Mouse (Mus musculus): ENCODE measurements around the gene Wfdc1. TPM values are rescaled to one million over a fixed set of nuclear protein-coding genes. Genes with fewer than 3 reads are reported as not detected.

Wfdc1 gene
- polyA plus RNA-seq, 1 experiment from 2014 or later, result 0.25 TPM

DNA sequence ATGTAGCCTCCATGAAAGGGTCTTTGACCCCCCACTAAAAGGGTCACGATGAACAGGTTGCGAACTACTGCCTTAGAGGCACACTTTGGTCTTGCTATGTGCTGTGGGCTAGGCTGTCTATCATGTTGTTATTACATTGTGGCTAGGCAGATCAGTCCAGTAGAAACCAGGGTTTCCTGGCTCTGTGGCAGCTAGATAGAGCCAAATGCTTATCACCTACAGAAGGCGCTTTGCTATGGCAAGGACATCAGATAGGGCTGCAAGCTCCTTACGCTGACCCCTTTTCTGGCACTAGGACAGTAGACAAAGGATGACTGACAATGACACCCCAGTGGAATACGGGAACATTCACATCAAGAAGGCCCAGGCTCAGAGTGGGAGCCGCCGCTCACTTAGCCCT lies 39.0 kb upstream of the Wfdc1 start:
- ATAC-seq (ENCODE audit: insufficient number of reproducible peaks, insufficient read depth, low FRiP score, low TSS enrichment, low read depth), result no peak
- Histone ChIP-seq H3K9ac (no peak overlapping the region), H3K36me3 (no peaks in the 10 kb centered on the region), H3K9me3 (no peaks in the 10 kb centered on the region), H3K4me2 (no peak overlapping the region), H3K27me3 (peaks cover 5% of the 10 kb centered on the region; the same call in 1 of the 2 replicates), H3K27ac (no peak overlapping the region), H3K4me1 (peaks cover 9% of the 10 kb centered on the region), H3K4me3 (no peak overlapping the region)
- 78% methylated on average over 7 of the region's 7 CpGs for WGBS

DNA sequence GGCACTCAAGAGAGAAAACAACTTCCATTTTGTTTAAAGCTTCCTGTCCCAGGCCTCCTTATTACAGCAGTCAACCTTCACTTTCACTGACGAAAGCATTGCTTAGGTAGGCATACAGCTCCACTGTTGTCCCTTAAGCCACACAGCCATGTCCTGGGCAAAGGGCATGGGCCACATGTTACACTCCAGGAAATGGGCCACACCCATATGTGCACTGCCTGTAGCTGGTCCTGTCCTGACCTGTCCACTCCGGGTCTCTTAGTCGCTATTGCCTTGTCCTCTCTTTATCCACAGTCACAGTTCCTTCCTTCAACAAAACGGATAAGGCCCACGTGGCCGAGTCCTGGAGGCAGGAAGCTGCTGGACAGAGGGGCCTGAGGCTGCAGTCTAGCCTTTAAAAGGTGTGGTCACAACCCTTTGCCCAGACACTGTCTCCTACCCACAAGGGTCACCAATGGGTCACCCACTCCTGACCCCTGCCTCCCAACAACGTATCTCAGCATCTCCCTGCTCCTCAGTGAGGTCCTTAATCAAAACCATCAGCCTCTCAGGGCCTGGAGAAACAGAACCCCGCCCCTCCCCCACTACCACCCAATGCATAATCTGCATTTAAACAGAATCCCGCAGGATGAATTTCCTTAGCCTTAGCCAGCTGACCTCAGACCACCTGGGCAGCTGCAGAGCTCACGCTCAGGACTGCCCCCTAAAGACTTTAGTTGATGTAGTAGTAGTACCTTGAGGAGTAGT lies 38.4 kb upstream of the Wfdc1 start:
- H3K36me3 ChIP-seq, result no peaks in the 10 kb centered on the region
- H3K4me1 ChIP-seq, result peaks cover 9% of the 10 kb centered on the region
- ATAC-seq (ENCODE audit: insufficient number of reproducible peaks, insufficient read depth, low FRiP score, low TSS enrichment, low read depth), result no peak
- H3K27ac ChIP-seq, result no peak overlapping the region; the same call in 1 of the 2 replicates
- no peak overlapping the region for H3K4me2 ChIP-seq
- H3K27me3 ChIP-seq, result peaks cover 11% of the 10 kb centered on the region
- no peaks in the 10 kb centered on the region for H3K9me3 ChIP-seq
- no peak overlapping the region for H3K4me3 ChIP-seq
- H3K9ac ChIP-seq, result no peak overlapping the region
- WGBS, result 18% methylated on average over 10 of the region's 10 CpGs

DNA sequence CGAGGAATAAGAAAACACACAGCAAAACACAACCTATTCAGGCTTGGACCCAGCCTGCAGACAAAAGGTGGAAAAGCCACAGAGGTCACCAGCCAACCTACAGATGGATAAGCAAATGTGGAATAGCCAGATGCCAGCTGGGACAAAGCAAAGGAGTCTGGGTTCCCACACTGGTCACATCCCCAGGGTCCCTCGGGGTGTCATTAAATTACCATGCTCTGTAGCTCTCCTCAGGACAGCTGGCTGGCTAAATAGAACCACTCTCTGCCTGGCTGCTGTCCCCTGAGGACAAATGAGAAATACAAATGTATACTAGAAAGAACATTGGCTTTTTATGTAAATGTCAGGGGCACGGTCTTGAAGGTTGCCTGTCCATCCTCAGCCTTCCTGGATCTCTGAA lies 35.3 kb upstream of the Wfdc1 start:
- no peaks in the 10 kb centered on the region for H3K36me3 ChIP-seq
- H3K27me3 ChIP-seq, result peaks cover 41% of the 10 kb centered on the region
- H3K4me3 ChIP-seq, result no peak overlapping the region
- no peaks in the 10 kb centered on the region for H3K9me3 ChIP-seq
- H3K4me2 ChIP-seq, result no peak overlapping the region
- ATAC-seq (ENCODE audit: insufficient number of reproducible peaks, insufficient read depth, low FRiP score, low TSS enrichment, low read depth), result no peak
- peaks cover 22% of the 10 kb centered on the region for H3K4me1 ChIP-seq
- no peak overlapping the region for H3K9ac ChIP-seq
- 14% methylated on average over 3 of the region's 3 CpGs for WGBS
- no peak overlapping the region for H3K27ac ChIP-seq

DNA sequence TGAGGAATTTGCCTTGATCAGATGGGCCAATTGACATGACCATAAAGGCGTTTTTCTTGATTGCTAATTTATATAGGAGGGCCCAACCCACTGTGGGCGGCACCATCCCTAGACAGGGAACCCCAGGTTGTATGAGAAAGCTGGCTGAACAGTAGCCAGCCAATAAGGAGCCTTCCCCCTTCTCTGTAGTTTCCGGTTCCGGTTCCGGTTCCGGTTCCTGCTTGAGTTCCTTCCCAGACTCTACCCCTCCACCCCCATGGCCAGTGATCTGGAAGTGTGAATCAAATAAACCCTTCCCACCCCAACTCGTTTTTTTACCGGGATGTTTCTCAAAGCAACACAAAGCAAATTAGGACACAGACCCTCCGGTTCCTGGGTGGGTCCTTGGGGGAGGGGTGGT lies 33.9 kb upstream of the Wfdc1 start:
- ATAC-seq (ENCODE audit: insufficient number of reproducible peaks, insufficient read depth, low FRiP score, low TSS enrichment, low read depth), result no peak
- no peak overlapping the region for H3K4me3 ChIP-seq
- H3K27me3 ChIP-seq, result peaks cover 51% of the 10 kb centered on the region
- H3K9me3 ChIP-seq, result no peaks in the 10 kb centered on the region
- H3K4me2 ChIP-seq, result no peak overlapping the region
- H3K36me3 ChIP-seq, result no peaks in the 10 kb centered on the region
- 83% methylated on average over 9 of the region's 9 CpGs for WGBS
- no peak overlapping the region for H3K27ac ChIP-seq
- peaks cover 23% of the 10 kb centered on the region for H3K4me1 ChIP-seq
- no peak overlapping the region for H3K9ac ChIP-seq

DNA sequence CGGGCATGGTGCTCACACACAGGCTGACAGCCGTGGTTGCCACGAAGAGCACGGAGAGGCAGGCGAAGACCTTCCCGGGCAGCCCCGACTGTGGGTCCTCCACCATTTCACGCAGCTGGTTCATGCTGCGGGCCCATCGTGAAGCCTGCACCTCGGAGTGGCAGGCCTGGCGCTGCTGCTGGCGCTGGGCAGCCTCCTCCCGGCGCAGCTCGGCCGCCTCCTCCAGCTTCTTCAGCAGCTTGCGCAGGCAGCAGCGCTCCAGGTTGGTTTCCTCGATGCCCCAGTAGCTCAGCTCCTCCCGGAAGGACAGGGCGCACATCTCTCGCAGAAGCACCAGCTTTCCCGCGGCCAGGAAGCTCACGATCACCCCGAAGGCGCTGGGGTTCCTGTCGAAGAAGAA lies 33.3 kb upstream of the Wfdc1 start:
- WGBS, result 52% methylated on average over 29 of the region's 29 CpGs
- peaks cover 16% of the 10 kb centered on the region for H3K4me1 ChIP-seq
- no peak overlapping the region for H3K27ac ChIP-seq
- no peaks in the 10 kb centered on the region for H3K36me3 ChIP-seq
- H3K9ac ChIP-seq, result peak overlapping the region; percentile 21; the same call in 1 of the 2 replicates
- H3K9me3 ChIP-seq, result no peaks in the 10 kb centered on the region
- 0 out of 2 replicates have a peak overlapping the region, but pooled peaks have one; percentile 18 for H3K4me2 ChIP-seq
- peaks cover 51% of the 10 kb centered on the region for H3K27me3 ChIP-seq
- ATAC-seq (ENCODE audit: insufficient number of reproducible peaks, insufficient read depth, low FRiP score, low TSS enrichment, low read depth), result no peak
- H3K4me3 ChIP-seq, result no peak overlapping the region

DNA sequence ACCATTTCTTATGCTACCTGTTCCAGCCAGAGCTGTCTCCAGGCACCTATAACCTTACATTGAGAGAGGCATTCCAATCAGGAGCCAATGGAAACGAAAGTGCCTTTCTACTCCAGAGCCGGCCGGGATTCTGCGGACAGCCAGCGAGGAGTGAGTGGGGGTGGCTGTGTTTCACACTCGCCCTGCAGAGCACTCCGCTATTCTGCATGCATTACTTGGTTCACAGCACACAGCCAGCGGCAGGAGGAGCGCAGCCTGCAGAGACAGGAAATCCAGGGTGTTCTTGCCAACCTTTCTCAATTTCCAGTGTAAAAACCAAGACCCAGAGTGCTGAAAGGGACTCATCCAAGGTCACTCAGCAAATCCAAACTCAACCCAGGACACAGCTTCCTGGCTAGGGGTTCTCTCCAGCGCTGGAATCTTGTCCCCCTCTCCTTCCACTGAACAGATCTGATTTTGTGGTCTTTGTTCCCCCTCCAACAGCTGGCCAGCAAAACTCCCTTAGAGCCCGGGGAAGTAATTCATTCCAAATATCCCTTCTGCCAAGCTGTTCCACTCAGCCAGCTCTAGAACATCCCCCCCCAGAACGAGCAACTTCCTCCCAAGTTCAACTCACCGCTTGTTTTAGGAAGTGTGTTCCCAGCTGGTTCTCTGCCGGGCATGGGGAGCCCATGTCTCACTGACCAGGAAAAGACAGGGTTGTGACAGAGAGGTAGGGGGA lies 31.4 kb upstream of the Wfdc1 start:
- Histone ChIP-seq H3K4me1 (peaks cover 14% of the 10 kb centered on the region), H3K4me3 (no peak overlapping the region), H3K36me3 (no peaks in the 10 kb centered on the region), H3K9me3 (no peaks in the 10 kb centered on the region), H3K4me2 (peak overlapping the region; percentile 18; the same call in 1 of the 2 replicates), H3K9ac (no peak overlapping the region), H3K27ac (0 out of 2 replicates have a peak overlapping the region, but pooled peaks have one; percentile 12), H3K27me3 (peaks cover 51% of the 10 kb centered on the region)
- 25% methylated on average over 14 of the region's 14 CpGs for WGBS
- no peak for ATAC-seq (ENCODE audit: insufficient number of reproducible peaks, insufficient read depth, low FRiP score, low TSS enrichment, low read depth)

DNA sequence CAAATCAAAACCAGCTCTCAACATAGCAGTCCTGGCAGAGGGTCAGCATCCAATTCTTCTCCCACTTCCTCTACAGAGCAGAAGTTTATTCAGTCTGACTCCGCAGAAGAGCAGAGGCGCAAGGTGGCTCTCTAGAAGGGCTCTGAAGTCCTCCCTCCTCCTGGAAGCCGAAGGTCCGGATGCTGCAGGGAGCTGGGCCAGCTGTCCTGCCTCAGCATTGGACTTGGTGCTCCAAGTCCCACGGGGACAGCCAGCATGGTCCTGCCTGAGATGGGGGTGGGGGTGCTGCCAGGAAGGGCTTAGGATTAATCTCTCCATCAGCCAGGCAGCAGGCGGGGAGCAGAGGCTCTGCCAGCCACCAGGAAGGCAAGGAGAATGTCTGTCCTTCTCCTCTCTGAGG lies 30.8 kb upstream of the Wfdc1 start, which contains the start of gene Kcng4:
Kcng4 (minus strand) TSS at position 303 of the 400 bp plus-strand sequence.
- Histone ChIP-seq H3K9me3 (no peaks in the 10 kb centered on the region), H3K27ac (peak within 1 kb of the TSS; percentile 12; the same call in 1 of the 2 replicates), H3K4me3 (no peak within 1 kb of the TSS), H3K4me1 (peaks cover 14% of the 10 kb centered on the region), H3K36me3 (no peaks in the 10 kb centered on the region), H3K9ac (no peak within 1 kb of the TSS; the same call in 1 of the 2 replicates), H3K27me3 (peaks cover 51% of the 10 kb centered on the region), H3K4me2 (peak within 1 kb of the TSS; percentile 18)
- no peak for ATAC-seq (ENCODE audit: insufficient number of reproducible peaks, insufficient read depth, low FRiP score, low TSS enrichment, low read depth)
- WGBS, result 26% methylated on average over 6 of the region's 6 CpGs

DNA sequence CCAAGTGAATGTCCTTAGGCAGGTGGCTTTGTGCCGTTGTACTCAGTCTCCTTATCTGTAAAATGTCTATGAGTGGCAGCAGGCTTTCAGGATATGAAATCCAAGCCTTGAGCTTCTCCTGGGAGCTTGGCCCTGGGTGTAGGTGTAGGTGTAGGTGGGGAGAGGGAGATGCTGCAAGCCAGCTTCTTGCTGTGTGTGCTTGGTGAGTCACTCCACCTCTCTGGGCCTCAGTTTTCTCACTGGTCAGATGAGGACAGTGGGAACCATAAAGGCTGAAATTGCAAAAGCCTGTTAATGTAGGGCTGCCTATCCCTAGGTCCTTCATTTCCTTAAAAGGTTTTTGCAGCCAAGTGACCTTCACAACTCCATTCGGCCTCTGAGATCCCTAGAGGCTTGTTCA lies 30.2 kb upstream of the Wfdc1 start:
- peaks cover 14% of the 10 kb centered on the region for H3K4me1 ChIP-seq

DNA sequence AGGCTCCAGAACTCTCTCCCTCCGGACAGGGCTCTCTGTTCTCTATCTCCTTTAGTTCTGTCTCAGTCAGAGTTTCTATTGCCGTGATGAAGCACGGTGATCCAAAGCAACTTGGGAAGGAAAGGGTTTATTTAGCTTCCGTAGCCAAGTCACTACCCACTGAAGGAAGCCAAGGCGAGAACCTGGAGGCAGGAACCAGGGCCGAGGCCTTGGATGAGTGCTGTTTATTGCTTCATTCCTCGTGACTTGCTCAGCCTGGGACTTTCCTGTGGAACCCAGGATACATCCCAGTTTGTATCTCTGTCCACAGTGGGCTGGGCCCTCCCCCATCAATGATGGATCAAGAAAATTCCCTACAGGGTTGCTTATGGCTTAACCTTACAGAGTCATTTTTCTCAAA lies 29.4 kb upstream of the Wfdc1 start:
- Histone ChIP-seq H3K36me3 (no peaks in the 10 kb centered on the region), H3K9ac (no peak overlapping the region), H3K27me3 (peaks cover 49% of the 10 kb centered on the region), H3K27ac (no peak overlapping the region), H3K4me1 (peaks cover 14% of the 10 kb centered on the region), H3K4me2 (no peak overlapping the region), H3K4me3 (no peak overlapping the region), H3K9me3 (no peaks in the 10 kb centered on the region)
- 55% methylated on average over 7 of the region's 7 CpGs for WGBS
- no peak for ATAC-seq (ENCODE audit: insufficient number of reproducible peaks, insufficient read depth, low FRiP score, low TSS enrichment, low read depth)

More for the DNA sequence above, 30.2 kb upstream of the Wfdc1 start:
- H3K36me3 ChIP-seq, result no peaks in the 10 kb centered on the region
- no peak overlapping the region for H3K9ac ChIP-seq
- peaks cover 51% of the 10 kb centered on the region for H3K27me3 ChIP-seq
- WGBS, result 44% methylated on average over 2 of the region's 2 CpGs
- H3K27ac ChIP-seq, result no peak overlapping the region
- no peak overlapping the region for H3K4me3 ChIP-seq
- ATAC-seq (ENCODE audit: insufficient number of reproducible peaks, insufficient read depth, low FRiP score, low TSS enrichment, low read depth), result no peak
- H3K9me3 ChIP-seq, result no peaks in the 10 kb centered on the region
- no peak overlapping the region for H3K4me2 ChIP-seq

DNA sequence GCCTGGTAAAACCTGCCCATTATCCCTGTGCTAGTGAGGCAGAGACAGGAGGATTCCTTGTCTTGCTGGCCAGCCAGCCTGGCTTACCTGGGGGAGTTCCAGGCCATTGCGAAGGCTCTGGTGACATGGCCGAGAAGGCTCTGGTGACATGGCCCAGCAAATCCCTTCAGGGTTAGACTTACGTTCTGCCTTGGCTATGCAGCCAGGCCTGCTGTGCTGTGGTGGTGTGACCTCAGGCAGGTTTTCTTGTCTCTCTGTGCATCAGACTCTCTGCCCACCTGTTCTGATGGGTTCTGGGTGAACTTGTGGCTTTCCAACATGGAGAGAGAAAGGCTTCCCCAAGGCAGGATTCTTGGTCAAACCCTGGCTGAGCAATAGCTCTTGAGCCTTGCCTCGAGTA lies 28.8 kb upstream of the Wfdc1 start:
- 82% methylated on average over 4 of the region's 4 CpGs for WGBS
- peaks cover 44% of the 10 kb centered on the region for H3K27me3 ChIP-seq

DNA sequence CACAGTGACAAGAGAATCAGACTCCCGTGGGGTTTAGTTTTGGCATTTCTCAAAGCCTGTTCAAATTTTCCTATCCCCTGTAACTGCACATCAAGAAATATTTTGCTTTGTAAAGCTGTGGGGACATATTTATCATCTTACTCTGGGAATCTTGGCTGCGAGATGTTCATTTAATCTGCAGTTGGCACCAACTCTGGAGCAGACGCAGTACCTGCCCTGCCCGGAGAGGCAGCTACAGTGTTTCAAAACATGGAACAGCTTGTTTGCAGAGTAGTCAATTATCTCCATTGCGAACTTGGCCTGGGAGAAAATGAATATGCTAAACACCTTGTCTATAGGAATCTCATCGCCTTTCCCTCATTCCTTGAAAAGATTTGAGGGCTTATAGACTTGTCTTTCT lies 27.9 kb upstream of the Wfdc1 start:
- peaks cover 14% of the 10 kb centered on the region for H3K4me1 ChIP-seq
- H3K9me3 ChIP-seq, result no peaks in the 10 kb centered on the region
- no peak for ATAC-seq (ENCODE audit: insufficient number of reproducible peaks, insufficient read depth, low FRiP score, low TSS enrichment, low read depth)
- WGBS, result 79% methylated on average over 6 of the region's 6 CpGs
- no peak overlapping the region for H3K4me2 ChIP-seq
- H3K27ac ChIP-seq, result no peak overlapping the region
- H3K9ac ChIP-seq, result no peak overlapping the region
- H3K27me3 ChIP-seq, result peaks cover 35% of the 10 kb centered on the region
- H3K36me3 ChIP-seq, result no peaks in the 10 kb centered on the region
- H3K4me3 ChIP-seq, result no peak overlapping the region

More for the DNA sequence above, 28.8 kb upstream of the Wfdc1 start:
- H3K4me2 ChIP-seq, result no peak overlapping the region
- no peak overlapping the region for H3K9ac ChIP-seq
- H3K36me3 ChIP-seq, result no peaks in the 10 kb centered on the region
- H3K9me3 ChIP-seq, result no peaks in the 10 kb centered on the region
- no peak overlapping the region for H3K27ac ChIP-seq
- peaks cover 14% of the 10 kb centered on the region for H3K4me1 ChIP-seq
- H3K4me3 ChIP-seq, result no peak overlapping the region
- ATAC-seq (ENCODE audit: insufficient number of reproducible peaks, insufficient read depth, low FRiP score, low TSS enrichment, low read depth), result no peak

DNA sequence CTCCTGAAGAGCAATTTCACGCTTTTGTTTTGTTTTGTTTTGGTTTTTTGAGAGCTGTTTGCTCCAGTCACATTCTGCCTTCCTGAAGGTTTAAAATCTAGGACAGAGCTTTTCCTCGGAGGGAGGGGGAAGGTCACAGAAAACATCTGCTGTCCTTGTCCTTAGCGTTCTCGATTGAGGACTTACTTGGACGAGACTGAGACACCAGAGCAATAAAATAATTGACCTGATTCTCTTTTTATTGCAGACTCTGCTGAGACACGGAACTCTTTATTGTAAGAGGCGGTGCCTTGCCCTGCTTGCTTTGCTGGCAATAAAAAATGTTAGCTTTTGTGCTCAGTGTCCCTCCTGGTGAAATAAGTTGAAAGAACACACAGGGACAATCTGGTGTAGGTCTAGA lies 26.4 kb upstream of the Wfdc1 start:
- H3K4me3 ChIP-seq, result no peak overlapping the region
- no peak overlapping the region for H3K4me2 ChIP-seq
- no peak overlapping the region for H3K27ac ChIP-seq
- H3K4me1 ChIP-seq, result peaks cover 12% of the 10 kb centered on the region
- H3K9ac ChIP-seq, result no peak overlapping the region
- WGBS, result 62% methylated on average over 7 of the region's 7 CpGs
- peaks cover 20% of the 10 kb centered on the region for H3K27me3 ChIP-seq
- H3K9me3 ChIP-seq, result no peaks in the 10 kb centered on the region
- ATAC-seq (ENCODE audit: insufficient number of reproducible peaks, insufficient read depth, low FRiP score, low TSS enrichment, low read depth), result no peak
- H3K36me3 ChIP-seq, result no peaks in the 10 kb centered on the region

Data from embryonic facial prominence, embryonic 13.5 days (tissue).